Mouse (Mus musculus) T-cell, adult 2 months (primary cell): ENCODE data around the gene Adk.

Source experiments
- DNase-seq: peaks from one replicate; pipeline ENCODE4 v3.0.0; 2022; ENCODE audit warnings: low spot score

Adk gene

GRCm38 (mm10) chr14:21351646-21352045 is 299.3 kb downstream of the Adk start:
- no peak for DNase-seq

- no peak for DNase-seq
Measured at GRCm38 (mm10) chr14:21356286-21356685, 303.9 kb downstream of the Adk start.

DNA sequence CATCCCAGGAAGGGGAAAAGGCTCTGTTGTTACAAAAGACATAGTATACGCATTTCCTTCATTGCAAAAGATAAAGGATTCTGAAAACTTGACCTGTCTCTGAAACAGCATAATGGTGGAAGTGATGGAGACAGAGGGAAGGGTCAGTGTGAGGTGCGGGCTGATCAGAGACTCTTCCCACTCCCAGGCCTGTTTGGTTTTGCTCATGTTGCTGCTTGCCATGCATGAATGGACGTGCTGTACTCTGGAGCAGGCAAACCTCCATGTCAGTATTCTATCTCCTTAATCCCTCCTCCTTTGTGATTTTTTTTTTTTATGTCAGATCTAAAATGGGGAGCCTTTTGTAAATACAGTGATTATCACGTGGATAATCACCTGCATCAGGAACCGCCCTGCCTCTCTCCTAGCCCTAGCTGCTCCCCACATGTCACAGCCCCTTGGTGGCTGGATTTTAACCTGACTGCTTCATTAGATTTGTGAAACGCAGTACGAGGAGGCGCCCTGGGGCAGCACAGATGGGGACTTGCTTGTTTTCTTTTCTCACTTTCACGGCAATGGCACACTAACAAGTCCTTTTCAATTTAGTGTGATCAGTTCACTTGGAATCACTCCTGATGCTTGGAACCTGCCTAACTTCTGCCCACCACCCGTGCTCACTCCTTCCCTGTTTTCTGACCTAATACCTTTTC is 307.0 kb downstream of the Adk start:
- no peak for DNase-seq

DNA sequence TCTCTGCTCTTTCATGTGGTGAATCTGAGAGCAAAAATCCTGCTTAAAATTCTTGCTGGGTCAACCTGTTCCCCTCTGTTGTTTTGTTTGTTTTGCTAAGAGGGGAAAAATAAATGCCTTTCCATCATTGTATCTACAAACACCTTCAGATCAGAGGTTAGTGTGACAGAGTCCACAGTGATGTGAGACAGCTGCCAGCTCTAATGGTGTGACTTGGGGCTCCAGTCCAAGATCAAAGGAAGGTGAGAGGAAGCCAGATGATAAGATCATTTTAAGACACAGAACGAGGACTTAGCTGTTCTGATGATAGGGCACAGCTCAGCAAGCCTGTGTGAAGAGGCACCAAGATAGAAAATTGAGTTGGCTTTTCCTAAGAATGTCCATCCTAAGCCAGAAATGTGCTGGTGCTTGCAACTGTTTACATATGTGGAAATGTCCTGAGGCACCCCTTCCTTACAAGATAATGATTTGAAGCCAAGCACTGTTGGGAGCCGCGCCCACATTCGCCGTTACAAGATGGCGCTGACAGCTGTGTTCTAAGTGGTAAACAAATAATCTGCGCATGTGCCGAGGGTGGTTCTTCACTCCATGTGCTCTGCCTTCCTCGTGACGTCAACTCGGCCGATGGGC is 307.6 kb downstream of the Adk start:
- no peak for DNase-seq

DNA sequence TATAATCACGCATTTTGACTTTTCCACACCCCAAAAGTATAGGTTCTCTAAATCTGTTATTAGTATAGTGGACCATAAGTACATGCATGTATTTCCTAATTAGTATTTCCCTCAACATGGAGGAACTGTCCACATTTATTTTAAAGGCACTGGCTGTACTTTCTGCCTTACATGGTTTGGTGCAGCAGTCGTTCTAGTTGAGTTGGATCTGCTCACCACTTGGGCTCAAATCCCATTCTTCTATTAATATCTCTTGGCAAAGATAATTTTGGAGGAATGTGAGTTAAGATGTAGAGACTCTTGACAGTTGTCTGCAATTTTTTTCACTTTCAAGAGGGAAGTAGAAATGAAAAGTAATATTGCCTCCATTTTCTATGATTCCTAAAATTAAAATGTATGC is 314.7 kb downstream of the Adk start:
- no peak for DNase-seq

GRCm38 (mm10) chr14:21368622-21369021 is 316.2 kb downstream of the Adk start:
- DNase-seq = no peak

GRCm38 (mm10) chr14:21369127-21369526 is 316.8 kb downstream of the Adk start:
- peak; percentile 4 for DNase-seq

- no peak for DNase-seq
Measured at GRCm38 (mm10) chr14:21371946-21372345, 319.6 kb downstream of the Adk start.

DNA sequence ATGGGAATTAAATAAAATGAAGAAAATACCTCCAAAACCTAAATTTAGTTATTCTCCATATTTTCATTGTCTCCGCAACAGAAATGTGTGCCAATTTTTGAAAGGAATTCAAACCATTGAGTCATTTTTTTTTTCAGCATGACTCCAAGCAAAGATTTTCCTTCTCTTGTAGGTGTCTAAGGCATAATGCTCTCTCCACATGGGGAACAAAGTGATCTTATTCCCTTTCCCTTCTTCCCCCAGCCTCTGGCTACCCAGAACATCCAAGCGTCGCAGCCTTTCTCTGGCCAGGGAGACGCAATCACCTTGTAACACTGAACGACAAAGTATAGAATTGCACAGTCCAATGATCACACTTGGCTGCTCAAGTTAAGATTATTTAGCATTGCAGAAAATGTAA is 320.3 kb downstream of the Adk start:
- DNase-seq = no peak

DNA sequence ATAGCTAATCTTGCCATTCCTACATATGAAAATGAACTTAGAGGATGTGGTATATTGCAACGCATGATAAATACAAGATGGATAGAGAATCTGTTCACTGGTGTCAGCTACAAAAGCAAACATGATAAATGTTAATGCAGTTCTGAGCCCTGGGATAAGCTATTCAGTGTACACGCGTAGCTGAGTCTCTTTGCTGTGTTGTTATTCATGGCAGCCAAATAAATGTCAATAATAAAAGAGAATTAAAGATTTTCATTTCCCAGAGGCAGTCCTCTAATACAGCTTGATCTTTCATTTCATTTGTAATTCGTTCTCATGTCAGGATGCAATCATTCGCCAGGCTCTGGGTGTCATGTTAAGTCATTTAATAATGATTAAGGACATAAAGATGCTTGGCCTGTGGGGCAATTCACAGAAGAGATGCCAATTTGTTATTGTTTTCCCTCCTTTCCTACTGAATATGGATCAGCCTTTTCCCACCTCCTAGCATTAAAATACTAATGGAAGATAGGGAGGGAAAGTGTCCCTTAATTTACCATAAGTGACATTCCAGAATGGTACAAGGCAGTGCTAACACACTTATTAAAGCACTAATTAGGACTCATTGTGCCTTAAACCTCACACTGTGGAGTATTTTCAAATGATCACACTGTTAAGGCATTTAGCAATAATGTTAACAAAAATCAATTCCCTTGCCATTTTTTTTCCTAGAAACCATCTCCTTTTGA is 331.5 kb downstream of the Adk start:
- no peak for DNase-seq

DNA sequence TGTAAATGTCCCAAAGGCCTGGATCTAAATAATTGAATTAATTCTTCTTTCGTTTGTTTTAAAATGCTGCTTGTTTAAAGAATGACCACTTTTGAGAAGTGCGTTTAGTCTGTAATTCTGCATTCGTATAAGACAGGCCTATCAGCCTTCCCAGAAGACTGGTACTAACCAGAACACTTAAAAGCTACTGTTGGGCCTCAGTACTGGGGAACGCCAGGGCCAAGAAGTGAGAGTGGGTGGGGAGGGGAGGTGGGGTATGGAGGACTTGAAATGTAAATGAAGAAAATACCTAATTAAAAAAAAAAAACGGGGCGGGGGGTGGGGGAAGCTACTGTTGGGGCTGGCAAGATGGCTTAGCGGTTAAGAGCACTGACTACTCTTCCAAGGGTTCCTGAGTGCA is 347.1 kb downstream of the Adk start:
- DNase-seq = no peak

GRCm38 (mm10) chr14:21402157-21402601 is 349.8 kb downstream of the Adk start:
- DNase-seq = no peak

DNA sequence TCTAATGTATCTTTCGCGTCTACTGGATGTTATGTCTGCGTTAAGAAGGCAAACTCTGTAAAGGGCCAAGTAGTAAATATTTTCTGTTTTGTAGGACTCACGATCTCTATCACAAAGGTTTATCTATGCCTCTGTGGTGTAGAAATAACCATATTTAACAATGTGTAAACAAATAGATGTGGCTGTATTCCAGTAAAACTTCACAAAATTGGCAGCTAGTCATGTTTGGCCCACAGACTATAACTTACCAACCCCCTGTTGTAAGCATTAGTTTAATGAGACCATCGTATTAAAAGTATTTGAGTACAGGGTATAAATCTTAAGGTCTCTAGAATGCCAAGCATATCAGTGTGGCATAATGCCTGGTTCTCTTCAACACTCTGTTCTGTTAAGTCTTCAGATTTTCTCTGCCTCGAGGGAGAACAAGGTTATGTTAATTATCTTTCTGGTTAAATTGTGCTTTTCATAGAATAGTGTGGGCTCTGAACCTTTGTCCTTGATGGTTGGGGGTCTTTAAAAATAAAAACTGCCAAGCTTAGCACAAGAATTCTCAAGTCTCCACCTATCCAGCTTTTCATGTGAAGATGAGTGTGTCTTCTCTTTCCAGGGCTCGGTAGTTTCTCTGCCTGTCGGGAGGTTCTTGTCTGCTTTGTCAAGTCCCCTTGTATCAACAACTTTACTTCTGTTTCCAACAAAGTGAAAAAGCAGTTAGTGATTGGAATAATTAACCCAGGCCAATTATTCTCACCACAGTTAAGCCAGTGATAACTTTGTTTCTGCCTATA is 350.4 kb downstream of the Adk start:
- no peak for DNase-seq

DNA sequence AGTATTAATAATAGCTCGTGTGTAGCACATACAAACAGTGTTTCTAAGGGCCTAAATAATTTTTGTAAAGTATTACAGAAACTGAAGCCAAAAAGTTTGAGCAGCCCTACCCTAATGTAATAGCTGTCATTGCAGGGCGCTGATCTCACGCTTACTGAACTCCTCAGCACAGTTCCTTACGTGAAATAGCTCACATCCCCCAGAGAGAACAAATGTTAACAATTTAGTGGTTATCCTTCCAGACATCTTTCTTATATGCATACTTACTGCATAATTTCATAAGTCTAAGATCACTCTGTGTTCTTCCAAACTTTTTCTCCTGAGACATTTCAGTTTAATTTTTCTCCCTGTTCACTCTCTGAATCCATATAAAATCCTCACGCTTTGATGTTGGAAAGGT is 354.6 kb downstream of the Adk start:
- no peak for DNase-seq

- no peak for DNase-seq
Measured at GRCm38 (mm10) chr14:21408846-21409245, 356.5 kb downstream of the Adk start.

- DNase-seq = no peak
Measured at GRCm38 (mm10) chr14:21410769-21411477, 358.5 kb downstream of the Adk start.

DNA sequence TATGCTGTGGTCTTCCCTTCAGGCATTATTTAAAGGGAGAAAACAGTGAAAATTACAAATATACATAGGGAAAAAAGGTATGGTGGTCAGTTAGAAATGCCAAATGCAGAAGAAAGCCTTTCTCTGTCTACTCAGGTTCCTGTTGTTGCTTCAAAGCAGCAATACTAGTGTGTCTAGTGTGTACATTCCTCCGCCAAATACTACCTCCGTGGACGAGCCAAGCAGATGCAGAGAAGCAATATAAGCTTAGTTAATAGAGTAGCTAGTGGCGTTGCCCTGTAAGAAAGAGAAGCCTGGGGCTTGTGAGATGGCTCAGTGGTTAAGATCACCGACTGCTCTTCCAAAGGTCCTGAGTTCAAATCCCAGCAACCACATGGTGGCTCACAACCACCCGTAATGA is 359.1 kb downstream of the Adk start:
- DNase-seq = no peak

DNA sequence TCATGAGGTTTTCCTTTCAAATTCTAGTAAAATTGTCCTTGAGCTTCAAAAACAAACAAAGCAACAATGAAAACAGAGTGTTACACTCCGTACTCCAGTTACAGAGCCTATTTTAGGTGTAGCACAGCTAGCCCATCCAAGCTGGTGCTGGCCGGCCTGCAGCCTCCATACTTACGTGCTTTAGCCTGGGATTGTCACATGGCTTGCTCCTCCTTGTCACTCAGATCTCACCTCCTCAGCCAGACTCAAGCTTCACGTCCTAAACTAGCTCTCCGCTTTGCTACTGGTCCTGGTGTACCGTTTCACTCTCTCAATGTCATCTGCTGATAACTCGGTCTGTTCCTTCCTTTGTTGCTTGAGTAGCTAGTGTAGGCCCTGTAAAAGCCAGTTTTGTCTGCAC is 366.0 kb downstream of the Adk start:
- no peak for DNase-seq

DNA sequence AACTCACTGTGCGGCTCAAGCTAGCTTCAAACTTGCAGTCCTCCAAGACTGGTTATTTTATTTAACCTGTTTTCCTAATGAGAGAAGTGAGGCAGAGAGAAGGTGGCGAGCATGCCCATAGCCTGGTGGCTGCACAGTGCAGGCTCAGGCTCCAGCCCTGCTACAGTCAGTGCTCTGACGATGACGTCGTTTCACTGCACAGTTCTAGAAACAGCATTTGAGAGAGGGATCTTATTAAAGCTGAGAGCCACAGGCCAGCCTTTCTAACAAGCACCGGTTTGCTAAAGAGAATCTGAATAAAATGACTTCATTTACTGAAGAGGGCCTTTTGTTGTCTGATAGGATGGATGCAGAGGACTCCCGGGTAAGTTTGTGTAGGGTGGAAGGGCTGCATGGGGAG is 375.0 kb downstream of the Adk start:
- no peak for DNase-seq

GRCm38 (mm10) chr14:21433415-21433814 is 381.0 kb downstream of the Adk start:
- no peak for DNase-seq

GRCm38 (mm10) chr14:21433995-21434394 is 381.6 kb downstream of the Adk start:
- no peak for DNase-seq

DNA sequence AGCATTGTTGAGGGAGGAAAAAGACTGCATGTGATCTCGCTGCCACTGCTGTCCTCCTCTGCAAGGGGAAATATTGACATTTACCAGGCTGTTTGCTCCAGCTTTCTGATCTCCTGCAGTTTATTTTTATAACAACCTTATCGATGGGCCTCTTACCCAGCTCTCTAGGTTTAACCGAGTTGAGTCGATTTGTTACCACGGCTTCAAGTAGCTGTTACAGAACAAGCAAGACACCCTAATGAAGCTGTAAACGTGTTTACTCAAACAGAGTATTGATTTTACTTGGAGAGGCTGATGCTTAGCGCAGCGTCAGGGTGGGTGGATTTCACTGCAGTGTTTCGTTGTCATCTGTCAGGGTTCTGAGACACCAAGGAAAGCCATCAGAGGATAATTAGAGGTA is 382.3 kb downstream of the Adk start:
- no peak for DNase-seq
